Mouse (Mus musculus): ENCODE results near the gene Dcbld1. TPM values are rescaled to one million over a fixed set of nuclear protein-coding genes. Genes with fewer than 3 reads are reported as not detected.
"Not testable (repeated sequence)": the region's sequence is repeated elsewhere in the genome, so short reads cannot be mapped to it uniquely, and the experiment has no call there.

Gene Dcbld1
- total RNA-seq, 2 experiments from 2014 or later, result 3.7 TPM

DNA sequence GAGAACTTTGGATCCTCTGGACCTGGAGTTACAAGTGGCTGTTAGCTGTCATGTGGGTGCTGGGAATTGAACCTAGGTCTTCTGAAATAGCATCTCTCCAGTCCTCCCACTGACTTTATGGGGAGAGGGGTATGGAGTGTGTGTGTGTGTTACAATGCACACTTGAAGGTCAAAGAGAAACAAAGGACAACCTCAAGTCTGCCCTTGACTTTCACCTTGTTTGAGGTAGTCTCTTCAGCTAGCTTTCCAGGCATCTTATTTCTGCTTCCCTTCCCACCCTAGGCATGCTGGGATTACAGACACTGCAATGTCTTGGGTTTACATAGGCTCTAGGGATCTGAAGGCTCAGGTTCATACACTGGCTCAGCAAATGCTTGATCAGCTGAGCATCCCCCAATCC, 68.9 kb downstream of the Dcbld1 start:
- DNase-seq, result no peak

DNA sequence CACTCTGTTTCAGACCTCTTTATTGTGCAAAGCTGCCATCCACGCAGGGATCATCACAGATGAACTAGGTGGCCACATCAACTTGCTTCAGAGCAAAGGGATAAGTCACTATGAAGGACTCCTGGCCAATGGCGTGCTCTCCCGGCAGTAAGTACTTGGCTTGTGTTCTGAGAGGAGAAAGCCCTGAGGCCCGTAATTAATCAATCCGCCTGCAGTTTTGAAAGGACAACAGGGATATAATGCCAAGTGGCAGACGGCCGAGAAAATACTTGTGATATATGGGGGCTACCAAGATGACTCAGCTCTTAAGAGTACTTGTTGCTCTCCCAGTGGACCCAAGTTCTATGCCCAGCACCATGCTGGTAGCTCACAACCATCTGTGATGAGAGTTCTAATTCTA, 71.2 kb downstream of the Dcbld1 start:
- DNase-seq, result no peak

DNA sequence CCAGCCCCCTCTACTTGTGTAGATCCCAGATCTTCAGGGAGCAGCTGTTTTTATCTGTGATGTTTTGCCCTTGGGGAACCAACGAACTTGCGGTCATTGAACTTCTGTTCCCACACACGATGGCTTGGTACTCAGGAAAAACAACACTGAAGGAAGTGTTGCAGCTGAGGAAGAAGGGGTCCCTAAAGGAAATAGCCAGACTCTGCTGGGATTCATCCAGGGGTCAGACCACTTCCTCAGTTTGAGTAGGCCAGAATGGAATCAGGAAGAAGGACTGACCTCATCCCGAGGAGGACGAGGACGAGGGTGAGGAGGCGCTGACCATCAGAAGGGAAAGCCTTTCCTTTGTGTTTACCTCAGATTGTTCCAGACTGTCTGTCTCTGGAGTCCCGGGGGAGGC, 75.8 kb downstream of the Dcbld1 start:
- peak; percentile 8 for DNase-seq

DNA sequence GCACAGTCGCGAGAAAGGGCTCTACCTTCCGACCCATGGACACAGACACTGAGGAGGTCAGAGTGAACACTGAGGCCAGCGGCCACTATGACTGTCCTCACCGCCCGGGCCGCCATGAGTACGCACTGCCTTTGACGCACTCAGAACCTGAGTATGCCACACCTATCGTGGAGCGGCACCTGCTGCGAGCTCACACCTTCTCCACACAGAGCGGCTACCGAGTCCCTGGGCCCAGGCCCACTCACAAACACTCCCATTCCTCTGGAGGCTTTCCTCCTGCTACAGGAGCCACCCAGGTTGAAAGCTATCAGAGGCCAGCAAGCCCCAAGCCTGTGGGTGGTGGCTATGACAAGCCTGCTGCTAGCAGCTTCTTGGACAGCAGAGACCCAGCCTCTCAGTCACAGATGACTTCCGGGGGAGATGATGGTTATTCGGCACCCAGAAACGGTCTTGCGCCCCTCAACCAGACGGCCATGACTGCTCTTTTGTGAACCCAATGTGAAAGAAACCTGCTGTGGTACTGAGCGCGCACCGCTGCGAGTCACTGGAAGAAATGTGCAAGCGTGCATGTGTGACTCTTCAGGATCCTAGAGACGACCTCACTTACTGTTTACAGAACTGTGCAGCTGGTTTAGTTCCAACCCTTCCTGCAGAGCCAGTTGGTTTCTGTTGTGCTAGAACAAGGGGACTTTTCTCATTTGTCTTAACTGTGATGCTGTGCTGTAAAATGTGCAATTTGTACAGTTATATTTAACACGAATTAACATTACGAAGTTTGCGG, 86.3 kb downstream of the Dcbld1 start:
- no peak for DNase-seq

DNA sequence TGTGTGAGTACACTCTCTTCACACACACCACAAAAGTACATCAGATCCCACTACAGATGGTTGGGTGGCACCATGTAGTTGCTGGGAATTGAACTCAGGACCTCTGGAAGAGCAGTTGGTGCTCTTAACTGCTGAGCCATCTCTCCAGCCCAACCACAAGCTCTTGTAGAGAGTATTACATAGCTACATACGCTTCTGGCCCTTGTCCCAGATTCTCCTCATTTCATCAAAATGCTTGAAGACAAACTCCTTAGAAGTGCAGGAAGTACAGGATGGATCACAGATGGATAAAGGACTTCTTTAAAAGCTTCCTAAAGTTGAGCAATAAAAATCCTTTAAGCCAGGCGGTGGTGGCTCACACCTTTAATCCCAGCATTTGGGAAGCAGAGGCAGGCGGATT, 88.5 kb downstream of the Dcbld1 start:
- no peak for DNase-seq

DNA sequence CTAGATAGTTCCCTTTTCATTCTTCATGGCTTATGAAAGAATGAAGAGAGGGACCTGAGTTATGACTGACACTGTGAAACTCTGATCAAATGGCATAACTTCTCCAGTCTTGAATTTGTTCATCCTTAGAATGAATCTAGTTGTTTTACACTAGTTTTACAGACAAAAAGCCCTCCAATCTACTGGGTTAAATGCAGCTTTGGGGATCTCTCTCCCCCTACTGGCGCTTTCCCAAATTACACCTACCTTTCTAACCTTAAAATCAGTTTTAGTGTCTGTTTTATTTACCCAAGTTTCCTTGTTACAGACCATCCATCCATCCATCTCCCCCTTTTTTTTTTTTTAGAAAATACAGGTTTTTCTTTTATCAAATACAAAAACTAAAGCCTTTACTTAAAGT, 97.6 kb downstream of the Dcbld1 start:
- peak; percentile 14 for DNase-seq

DNA sequence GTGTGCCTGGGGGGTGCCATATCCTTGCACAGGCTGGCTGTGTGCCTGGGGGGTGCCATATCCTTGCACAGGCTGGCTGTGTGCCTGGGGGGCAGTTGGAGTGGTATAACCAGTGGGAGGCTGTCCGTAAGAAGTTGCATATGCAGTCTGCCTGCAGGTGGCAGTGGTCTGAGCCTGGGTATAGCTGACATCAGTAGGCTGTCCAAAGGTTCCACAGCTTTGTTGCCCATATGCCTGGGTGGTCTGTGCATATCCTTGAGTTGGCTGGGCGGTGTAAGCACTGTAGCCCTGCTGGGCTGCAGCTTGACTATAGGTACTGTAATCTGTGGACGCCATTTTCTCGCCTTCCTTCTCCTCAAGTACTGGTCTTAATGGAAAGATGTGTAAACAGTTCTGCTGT, 109.9 kb downstream of the Dcbld1 start:
- not testable (repeated sequence) for DNase-seq

DNA sequence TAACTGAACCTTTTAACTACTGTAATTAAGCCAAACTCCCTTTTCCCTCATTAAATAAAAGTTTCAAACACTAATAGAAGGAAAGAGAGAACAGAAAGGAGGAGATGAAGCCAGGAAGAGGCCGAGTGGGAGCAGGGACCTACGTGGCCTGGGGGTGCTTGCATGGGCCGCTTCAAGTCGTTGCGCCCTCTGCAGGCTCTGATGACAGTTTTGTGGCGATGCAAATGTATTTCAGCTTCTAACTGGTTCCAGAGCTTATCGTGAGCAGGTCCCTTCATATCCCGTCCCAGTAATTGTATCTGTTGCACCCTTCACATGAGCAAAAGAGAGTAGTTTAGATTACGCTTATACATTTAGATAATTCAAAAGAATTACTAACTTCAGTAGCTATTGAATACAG, 119.8 kb downstream of the Dcbld1 start:
- DNase-seq, result no peak

DNA sequence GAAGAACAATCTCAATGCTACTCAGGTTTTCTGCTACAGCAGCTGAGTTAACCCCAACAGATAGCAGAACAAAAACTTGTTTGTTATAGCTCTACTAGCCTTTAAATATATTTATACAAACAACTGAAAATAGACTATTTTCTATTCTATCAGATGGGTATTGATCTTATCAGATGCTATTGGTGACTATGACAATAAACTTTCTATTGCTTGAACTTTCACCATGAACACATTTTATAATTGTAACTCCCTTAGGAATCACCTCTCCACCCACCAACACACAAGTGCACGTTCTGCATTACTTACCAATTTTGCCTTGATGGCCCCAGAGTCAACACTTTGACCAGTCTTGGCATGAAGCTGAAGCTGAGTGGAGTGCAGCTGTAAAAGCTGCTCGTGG, 125.0 kb downstream of the Dcbld1 start, which contains the start of gene Gm26741:
TSS of gene Gm26741 (plus strand) at position 301 of the 400 bp plus-strand sequence.
- no peak for DNase-seq

DNA sequence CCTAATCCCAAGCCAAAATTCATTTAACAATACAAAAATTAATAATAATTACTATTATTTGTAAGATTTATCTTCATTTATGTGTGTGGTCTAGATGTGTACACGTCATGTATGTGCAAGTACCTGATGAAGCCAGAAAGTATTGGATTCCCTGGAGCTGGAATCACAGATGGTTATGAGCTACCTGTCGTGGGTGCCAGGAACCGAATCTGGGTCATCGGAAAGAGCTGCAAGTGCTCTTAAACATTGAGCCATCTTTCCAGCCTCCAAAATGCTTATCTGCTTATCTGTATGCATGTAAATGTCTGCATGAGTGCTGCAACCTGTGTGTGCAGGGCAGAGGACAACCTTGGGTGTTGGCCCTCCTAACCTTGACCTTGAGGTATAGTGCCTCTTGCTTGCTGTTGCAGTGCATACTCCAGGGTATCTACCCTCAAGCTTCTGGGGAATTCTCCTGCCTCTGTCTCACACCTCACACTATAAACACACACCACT, 126.9 kb downstream of the Dcbld1 start:
- DNase-seq, result no peak

DNA sequence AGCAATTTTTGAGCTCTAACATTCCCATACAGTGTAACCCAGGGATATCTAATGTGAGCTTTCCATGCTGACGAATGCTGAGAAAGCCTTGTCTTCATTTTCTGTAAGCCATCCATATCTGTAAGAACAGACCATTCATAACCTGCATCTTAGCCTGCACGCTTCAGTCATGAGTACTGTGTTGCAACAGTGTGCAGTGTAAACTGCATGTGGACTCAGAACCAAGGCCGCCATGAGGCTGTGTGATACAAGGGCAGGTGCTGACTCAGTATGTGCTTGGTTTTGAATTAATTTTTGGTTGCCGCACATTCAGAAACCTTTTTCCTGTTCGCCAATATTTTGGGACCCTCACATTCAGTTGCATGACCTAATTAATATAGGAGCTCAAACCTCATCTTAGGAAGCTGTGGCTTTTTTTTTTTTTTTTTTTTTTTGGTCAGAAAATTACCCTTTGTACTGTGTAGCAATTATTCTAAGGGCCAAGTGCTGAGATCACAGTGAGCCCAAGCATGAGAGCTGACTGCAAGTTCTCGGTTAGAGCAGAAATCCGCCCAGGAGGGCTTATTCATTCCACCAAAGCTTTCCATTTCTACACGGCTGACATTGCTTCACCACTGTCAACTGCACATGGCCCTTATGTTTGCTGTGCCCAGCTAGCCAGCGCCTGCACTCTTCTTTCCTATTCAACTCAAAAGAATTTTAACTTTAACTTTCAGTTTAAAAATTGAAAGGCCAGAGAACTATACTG, 127.6 kb downstream of the Dcbld1 start:
- DNase-seq, result no peak

DNA sequence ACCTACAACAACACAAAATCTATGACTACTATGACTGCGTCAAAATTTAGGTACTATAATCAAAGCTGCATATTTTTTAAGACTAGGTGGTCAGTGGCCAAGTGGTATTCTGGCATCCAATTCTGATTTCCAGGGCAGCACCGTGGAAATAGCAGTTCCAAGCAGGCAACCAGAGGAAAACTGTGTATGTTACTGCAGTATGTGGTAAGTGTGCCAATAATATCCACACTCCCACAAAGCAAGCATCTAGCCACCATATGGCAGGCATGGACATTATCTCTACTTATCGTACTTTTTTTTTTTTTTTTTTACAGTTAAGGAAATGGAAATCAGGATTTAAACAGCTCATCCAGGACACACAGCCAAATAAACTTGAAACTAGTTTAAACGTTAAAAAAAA, 135.0 kb downstream of the Dcbld1 start:
- DNase-seq, result no peak

Other genes with a start within 250 kb of the Dcbld1 start
- 10 to 100 TPM; 50.3 to 55.8 TPM for gene Vgll2, start 211.1 kb upstream of the Dcbld1 start, total RNA-seq (2021)
- under 1 TPM; 0.16 TPM for gene Ros1, start 38.4 kb upstream of the Dcbld1 start, total RNA-seq (2021)
- not detected for gene Gm26741, start 125.1 kb downstream of the Dcbld1 start, total RNA-seq (2021)
- gene Gopc, start 148.5 kb downstream of the Dcbld1 start, total RNA-seq (2021), result 10 to 100 TPM; 12.9 to 15.7 TPM
- not detected for gene Nepn, start 155.4 kb downstream of the Dcbld1 start, total RNA-seq (2021)
- 10 to 100 TPM; 19.4 to 21.5 TPM for gene Nus1, start 183.9 kb downstream of the Dcbld1 start, total RNA-seq (2021)

Data from gastrocnemius, postnatal 10 days (tissue).